Mouse (Mus musculus): ENCODE measurements at regions not wholly inside any gene's neighbourhood (a gene's known extent, or its start where the extent isn't known, plus 50 kb on each side); places are given as distances from the start of the nearest gene placed in this dataset.

DNA sequence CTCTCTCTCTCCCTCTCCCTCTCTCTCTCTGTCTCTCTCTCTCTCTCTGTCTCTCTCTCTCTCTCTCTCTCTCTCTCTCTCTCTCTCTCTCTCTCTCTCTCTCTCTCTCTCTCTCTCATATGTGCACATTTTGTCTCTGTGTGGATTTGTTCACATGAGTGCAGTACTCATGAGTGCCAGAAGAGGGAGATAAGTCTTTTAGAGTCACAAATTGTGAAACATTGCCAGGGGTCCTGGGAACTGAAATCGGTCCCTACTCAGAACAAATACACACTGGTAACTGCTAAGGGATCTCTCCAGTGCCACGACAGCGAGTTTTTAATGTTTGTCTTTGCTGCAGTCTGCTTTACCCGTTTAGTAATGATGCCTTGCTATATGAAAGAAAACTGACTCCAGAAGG lies 356.2 kb upstream of the Igbp1b start:
- DNase-seq (ENCODE audit: low spot score), result no peak

DNA sequence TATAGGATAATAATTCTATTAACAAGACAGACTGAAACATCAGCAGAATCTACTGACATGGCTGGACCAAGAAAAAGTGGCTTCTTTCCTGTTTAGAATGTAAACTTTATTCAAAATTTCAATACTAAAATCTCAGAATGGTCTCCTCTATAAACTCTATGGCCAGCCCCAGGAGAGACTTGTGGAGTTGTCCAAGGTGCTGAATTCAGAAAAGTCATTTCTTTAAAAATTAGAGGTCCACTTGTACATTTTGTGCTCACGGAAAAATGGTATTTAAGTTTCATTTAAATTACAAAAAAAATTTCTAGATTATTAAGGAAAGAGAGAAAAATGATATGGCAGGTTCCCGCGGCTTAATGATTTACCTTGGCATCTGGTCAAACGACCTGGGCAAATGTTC lies 352.2 kb upstream of the Igbp1b start:
- no peak for DNase-seq (ENCODE audit: low spot score)
